Mouse (Mus musculus): ENCODE measurements at regions not wholly inside any gene's neighbourhood (a gene's known extent, or its start where the extent isn't known, plus 50 kb on each side); places are given as distances from the start of the nearest gene placed in this dataset.
A peak's percentile ranks its signal among the peaks of the same experiment; 100 is the strongest.

DNA sequence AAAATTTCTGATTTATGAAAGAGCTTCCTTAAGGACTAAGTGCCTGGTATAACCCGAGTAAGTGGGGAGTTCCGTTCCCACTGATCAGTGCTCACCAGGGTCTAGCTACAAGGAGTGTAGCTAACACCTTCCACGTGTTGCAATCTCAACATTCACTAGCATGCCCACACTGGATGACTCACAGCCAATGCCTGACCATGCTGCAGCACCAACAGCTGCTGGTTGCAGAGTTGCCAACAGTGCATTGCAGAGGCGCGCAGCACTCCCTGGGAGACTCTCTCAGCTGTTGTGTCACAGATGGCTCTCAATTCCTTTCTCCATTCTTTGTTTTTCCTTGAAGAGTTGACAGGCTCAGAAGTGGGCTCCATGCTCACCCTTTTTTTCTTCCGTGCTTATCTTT lies 787.5 kb upstream of the Tenm3 start:
- no peak for DNase-seq (ENCODE audit: low spot score)

DNA sequence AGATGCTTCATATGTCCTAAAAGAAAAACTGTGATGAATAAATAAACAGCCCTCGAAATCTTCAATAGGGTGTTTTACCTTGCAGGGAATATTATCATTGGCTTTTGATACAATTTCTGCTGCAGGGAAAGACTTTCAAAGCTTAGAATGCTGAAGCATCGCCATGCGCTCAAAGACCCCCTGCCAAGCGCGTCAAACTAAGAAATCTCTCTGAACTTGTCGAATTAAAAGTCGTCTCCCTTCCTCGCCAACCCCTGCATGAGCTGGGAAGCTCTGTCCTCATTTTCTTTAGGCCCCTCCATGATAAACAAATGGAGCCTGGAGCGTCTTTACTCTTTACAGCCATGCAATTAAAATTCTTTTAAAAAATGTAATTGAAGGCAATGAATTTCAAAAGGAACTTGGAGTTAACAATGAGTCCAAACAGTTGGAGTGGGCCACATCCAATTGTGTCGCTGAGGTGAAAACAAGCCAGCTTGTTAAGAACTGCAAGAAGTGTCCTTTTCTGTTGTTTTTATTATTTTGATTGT lies 784.3 kb upstream of the Tenm3 start:
- peak; percentile 61 for DNase-seq (ENCODE audit: low spot score)

DNA sequence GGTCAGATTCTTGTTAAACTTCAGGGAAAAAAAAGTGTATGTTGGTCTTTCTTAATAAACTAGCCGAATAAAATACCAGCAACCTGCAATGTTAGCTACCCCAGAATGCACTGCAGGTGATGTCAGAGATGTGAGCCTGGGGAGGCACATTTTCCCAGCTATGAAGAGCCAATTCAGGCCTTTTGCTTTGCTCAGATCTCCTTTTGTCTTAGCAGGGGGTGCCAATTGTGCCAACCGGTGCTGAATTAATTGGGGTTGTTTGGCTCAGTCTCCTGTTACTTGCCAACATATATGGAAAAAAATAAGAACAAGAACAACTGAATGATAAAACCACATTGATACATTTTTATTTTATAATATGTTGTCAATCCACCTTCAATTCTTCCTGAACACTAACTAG lies 751.8 kb upstream of the Tenm3 start:
- DNase-seq (ENCODE audit: low spot score): peak; percentile 13

DNA sequence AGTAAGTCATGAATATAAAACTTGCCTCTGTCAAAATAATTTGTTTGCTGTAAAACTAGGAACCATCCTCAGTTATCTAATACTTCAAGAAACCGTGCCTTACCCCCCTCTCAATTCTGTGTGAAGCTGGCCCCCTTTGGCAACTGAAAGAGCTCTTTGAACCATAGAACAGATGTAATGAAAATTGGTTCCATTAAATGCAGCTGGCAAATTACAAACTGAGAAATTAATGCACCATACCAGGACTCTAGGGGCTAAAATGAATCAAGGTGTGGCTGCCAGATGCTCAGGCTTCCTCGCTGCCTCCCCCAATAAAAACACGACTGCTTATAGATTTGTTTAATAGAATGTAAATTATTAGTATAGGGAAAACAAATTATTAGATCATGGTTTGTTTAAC lies 723.7 kb upstream of the Tenm3 start:
- DNase-seq (ENCODE audit: low spot score): peak; percentile 9

DNA sequence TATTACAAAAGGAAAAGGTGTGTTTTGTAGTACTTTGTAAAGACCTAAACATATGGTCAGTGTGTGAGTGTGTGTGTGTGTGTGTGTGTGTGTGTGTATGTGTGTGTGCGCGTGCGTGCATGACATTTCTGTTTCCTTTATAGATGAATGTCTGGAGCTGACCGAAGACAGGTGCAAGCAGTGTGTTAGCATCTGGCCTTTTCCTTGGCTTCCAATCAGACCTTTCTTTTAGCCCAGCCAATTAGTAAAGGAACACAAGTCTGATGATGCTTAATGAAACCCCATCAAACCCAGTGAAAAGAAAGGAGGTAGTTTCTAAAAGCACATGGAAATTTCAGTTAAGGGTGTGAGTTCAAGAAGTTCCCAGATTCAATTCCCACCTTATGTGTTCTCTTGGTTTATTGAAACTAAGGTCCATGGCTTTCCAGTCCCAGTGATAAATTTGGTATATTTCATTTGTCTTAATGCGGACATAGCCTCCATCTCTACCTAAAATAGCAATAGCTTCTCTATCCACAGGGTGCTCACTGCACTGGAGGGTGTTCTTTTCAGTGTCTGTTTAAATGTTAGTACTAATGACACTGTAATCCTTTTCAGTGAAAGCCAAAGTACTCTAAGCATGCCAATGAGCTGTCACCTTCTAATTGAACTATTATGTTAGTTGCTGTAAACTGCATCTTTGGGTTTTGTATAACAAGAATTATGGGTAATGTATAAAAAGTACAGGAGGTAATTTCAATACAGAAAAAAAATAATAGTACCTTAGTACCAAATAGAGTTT lies 719.9 kb upstream of the Tenm3 start:
- DNase-seq (ENCODE audit: low spot score): no peak

DNA sequence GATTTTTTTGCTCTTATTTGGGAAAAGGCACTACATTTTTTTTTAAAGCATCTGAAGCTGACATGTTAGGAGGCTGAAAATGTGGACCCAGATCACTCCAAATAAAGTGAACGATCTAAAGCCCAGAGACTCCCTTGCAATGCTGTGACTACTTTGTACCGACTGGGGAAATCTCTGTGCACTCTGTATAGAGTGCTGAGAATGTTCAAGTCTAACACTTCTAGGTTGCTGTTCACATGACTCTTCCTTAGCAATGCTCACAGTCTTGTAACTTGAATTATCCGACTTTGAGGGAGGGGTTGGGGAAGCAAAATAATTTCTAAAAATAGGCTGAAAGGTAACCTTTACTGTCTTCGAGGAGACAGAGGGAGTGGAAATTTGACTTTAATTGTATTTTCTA lies 719.2 kb upstream of the Tenm3 start:
- no peak for DNase-seq (ENCODE audit: low spot score)

DNA sequence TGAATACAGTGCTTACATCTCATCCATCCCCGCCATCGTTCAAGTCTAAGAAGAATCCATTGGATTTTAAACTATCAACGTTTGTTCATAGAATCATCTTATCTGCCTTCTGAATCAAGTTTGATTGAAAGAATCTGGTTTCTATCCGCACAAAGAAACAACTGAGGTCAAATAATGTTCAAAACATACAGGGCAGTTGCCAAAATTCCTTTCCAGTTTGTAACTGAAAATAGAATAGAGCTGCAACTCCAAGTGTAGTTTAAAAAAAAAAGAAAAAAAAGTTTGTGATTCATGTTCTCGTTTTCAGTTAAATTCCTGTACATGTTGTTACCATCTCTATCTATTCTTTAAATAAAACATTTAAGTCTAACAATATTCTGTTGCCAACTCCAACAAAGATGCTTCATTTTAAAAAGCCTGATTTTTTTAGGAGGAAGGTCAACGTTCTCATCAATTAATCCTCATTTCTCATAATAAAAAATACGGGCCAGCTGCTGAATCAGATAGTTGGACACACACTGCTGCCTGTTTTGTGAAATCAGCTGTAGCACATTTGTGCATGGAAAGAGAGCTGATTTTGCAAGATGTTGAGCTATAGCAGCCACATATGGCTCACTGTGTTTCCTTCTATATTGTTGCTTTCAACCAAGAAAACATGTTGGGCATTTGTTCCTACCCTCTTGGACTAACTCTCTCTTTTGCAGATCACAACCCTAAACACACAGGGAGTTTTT lies 712.1 kb upstream of the Tenm3 start:
- no peak for DNase-seq (ENCODE audit: low spot score)

DNA sequence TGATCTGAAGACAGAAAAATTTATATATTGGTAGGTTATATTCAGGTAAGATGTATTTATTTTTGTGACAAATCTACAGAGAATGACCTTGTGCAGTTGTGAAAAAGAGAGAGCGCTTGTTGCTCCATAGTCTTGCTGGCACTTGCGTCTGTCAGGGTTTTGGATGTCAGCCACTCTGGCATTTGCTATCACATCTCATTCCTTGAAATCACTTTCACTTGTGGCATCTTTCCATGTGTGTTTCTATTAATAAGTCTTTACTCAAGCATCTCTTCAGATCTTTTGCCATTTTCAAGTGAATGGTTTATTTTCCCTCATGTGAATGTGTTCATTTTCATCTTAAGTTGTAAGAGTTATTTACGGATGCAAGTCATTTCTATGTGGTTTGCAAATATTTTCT lies 709.4 kb upstream of the Tenm3 start:
- DNase-seq (ENCODE audit: low spot score): no peak

DNA sequence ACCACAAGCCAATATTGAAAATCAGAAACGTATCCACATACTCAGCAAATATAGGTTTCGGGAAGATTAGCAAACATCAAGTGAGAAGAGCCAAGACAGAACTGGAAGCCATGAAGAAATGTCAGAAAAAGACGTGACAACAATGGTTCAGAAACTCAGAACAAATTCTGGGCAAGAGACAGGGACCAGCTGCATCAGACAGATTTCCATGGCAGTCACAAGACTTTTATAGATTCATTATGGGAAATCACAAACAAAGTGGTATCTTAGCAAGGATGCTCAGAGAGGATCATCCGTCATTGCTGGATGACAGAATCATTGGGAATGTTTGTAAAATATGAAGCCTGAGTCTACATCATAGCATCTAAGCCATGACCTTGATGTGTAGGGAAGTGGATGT lies 699.6 kb upstream of the Tenm3 start:
- DNase-seq (ENCODE audit: low spot score): no peak

DNA sequence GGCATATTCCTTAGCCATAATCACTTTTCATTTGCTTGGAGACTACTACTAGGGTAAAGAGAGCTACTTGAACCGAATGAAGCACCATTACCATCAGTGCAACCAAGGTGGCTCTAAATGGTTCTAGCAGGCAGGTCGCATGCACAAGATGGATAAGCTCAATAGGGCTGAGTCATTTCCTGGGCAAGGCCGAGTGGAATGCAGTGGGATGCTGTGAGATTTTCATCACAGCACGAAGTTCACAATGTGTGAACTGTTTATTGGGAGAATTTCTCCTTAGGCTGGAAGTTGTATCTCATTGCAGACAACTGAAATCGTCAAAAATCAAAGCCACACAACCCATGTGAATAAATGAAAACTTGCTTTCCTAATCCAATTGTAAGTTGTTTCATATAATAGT lies 697.6 kb upstream of the Tenm3 start:
- no peak for DNase-seq (ENCODE audit: low spot score)

DNA sequence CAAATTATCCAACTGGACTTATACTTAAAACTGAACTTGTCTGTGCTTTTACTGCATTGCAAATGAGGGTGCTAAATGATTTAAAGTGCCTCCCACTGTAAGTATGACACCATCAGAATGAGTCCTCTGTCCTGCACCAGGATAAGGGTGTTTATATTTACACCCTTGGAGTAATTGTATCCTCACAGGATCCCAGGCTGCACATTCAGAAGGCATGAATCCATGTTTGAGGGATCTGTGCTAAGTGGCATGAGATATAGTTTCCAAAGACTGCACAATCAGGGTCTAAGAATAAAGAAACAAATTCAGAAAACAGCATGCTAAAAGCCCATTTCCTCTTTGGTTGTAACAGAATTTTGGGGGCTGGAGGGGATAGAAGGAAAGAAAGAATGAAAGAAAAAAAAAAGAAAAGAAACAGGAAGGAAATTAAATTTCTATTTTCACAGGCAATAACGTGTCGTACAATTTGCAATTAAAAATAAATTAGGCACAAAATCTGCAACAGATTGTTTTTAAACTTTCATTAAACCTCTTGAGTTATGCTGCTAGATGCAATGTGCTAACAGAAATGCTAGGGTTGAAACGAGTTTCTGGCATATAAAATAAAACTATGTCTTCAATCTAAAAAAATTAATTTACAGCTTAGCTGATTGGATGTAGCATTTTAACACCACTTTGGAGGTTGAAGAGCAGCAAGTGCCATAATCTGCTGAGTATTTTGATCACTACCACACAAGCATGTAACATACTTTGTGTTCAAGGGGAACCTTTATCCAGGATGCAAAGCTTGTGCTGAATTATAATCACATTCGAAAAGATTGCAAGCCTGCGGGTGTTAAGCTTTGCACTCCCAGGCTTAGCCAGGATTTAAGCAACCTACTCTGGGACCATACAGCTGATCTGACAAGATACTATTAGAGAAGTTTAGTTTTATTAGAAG lies 689.9 kb upstream of the Tenm3 start:
- DNase-seq (ENCODE audit: low spot score): no peak

DNA sequence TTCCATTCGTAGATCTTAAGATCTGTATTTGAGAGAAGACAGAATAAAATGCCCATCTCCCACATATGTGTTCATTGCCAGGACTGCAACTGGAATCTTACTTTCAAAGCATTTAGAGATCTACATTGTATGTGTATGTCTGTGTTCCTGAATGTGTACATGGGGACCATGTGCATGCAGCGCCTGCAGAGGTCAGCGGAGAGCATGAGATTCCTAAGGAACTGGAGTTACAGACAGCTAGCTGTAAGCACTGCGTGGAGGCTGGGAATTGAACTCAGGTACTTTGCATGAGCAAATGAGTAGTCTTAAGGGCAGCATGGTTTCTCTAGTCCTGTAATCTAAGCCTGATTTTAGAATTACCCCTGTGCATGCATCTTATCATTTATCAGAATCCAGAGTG lies 685.5 kb upstream of the Tenm3 start:
- peak; percentile 35 for DNase-seq (ENCODE audit: low spot score)

DNA sequence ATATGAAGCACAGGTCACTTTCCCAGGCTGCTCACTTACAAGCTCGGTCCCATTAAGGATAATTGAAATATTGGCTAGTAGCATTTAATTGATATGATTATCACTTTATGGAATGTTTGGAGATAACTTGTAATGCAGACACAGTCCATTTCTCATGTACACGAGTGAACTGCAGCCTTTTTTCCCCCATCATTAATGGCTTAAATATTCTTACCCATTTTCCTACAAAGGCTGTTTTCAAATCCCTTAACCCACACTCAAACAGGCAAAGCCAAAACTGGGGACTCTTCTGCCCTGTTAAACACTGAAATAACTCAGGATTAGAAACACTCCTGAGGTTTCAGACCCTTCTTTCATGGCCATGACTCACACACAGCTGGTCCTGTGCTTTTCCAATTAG lies 649.2 kb upstream of the Tenm3 start:
- DNase-seq (ENCODE audit: low spot score): peak; percentile 53

DNA sequence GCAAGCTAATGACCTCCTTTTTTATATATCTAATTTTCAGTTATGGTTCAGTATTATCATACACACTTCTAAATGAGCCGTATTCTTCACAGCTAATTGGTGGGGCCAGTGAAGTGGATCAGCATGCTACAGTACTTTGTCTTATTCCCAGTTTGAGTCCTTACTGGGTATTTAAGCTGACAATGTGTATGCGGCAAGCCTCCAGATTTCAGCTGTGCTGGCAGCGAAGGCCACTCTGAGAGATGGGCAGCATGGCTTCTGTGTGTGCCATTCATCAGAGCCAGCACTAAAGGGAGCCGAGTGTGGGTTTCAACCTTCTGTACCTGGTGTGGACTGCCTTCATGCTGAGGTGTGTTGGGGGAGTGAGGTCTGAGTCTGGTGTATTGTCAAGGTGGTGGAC lies 641.5 kb upstream of the Tenm3 start:
- no peak for DNase-seq (ENCODE audit: low spot score)

DNA sequence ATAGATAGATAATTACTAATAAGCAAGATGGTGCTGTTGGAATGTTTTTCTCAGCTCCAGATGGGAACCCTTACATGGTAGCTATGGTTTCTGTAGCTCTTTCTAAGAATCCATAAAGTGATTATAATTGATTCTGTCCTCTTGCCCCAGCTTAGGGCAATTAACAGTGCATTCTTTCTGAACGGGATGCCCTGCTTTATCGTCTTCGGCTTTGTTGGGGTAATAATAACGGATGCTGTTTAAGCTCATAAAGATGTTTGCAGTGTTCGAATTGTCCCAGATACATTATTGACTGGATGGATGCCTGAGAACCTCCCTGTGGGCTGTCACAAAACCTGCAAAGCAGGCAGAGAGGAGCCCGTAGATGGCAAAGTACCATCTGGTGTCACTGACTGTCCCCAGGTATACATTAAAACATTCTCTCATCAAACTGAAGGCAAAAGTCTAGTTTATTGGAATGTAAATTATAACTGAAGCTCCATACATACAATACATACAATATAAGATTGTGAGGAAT lies 637.8 kb upstream of the Tenm3 start:
- DNase-seq (ENCODE audit: low spot score): peak; percentile 72

DNA sequence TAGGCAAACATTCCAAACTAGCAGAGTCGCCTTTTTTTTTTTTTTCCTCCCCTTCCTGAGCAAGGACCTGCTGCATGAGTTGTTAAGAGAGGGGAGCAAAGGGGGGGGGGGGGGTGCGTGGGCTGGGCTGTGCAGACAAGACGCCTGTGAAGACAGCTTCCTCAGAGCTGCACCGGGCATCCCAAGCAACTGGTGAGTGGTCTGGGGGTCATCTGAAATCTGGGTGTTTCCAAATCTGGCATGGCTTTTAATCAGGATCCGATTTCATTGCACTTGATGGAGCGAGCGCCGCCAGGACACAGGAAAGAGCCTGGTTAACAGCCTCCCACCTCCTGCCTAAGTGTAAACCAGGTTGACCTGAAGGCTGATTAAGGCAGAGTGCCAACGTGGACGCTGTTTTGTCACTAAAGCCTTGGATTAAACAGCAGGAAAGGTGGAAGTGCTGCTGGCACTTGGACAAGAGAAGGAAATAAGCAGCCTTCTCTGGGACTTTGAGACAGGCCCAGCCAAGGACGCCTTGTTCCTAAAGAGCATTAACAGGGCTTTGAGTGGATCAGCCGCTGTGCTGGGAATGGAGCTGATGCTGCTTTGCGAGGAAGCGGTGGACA lies 622.3 kb upstream of the Tenm3 start:
- peak; percentile 35 for DNase-seq (ENCODE audit: low spot score)

DNA sequence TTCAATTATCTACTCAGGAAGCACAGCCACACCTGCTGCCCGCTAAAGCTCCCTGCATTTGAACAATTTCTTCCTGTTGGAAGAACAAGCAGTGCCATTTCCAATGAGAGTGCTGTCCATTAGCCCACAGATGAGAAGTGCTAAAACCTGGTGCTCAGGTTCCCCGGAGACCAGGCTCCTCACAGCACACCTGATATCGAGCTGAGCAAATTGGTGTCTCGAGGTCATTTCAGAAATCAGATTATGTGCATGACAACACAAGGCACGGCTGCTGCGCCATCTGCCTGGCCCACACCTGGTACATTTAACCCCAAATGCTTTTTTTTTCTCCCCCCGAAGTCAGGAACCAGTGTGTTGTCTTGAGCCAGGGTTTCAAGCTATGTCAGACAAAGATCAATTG lies 621.3 kb upstream of the Tenm3 start:
- peak; percentile 54 for DNase-seq (ENCODE audit: low spot score)

DNA sequence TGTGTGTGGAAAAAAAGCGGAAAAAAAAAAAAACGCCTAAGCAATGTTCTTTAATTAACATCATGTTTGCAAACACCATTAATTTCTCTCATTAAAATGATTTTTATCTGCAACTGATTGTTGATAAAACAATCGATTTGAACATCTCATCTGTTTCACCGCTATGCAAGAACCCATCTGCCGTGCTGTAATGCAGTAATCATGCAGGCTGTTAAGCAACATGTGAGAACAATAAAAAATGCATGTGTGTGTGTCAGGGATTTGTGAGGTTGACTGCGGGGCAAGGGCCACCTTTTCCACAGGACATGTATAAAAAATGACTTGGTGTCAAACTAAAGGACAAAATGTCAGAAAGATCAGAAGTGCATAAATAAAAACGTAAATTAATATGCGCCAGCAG lies 618.9 kb upstream of the Tenm3 start:
- peak; percentile 70 for DNase-seq (ENCODE audit: low spot score)

DNA sequence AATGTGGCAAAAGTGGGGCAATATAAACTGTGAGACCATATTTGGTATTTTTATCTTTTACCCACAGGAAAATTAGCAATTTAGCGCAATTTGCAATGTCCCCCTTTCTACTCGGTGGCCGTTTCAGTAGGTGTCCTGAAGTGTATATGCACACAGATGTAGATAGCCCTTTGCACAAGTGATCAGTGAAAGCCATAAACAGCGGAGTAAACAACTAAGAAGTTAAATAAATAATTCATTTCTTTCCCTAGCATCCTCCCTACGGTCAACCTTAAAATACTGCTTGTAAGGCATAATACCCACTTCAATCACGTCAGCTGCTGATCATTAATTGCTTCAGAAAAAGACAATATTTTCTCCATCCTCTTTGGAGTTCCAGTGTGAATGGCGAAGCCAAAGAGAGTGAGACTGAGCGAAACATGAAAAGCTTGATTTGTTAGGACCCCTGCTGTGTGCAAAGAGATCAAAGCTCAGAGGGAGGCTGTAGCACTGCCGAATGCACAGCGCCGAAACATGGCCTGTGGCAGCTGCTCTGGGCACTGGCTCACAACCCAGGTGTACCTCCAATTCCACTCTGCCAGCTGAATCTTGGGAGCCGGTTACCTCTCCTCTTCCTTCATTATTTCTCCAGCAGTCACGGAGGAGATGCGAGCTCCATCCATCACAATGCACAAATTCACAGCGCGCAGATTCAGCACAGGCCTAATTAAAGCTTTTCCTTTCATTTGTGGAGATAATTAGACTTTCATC lies 618.1 kb upstream of the Tenm3 start:
- DNase-seq (ENCODE audit: low spot score): peak; percentile 82

DNA sequence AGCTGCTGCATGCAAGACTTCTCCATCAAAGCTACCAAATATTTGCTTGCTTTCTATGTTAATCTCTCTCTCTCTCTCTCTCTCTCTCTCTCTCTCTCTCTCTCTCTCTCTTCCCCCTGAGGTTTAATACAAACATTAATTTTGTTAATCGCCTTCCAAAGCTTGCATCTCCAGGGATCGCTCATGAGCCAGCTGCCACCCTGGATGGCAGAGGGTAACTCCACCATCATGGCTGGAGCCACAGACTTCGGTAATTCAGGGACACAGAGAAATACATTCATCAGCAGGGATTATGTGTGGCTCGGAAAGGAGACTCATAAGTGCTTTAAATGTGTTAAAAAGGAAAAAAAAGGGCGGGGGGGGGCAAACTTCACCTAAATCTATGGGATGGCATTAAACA lies 601.7 kb upstream of the Tenm3 start:
- no peak for DNase-seq (ENCODE audit: low spot score)

DNA sequence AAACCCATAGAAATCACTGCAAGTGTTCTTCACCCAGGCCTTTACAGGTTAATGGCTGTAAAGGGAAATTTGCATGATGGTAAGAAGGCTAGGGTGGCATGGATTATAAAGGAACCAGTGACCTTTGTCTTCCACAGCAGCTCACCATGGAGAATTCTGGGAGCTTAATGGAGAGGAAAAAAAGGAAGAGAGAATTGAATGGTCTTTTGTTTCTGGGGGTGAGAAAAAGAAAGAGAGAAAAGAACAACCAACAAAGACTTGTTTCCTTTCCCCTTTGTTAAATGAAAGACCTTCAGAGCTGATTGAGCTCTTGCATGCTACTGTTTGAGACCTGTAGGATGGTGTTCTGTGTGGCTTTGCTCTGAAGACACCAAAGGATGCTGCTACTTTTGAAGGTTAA lies 597.5 kb upstream of the Tenm3 start:
- no peak for DNase-seq (ENCODE audit: low spot score)

Data from retina, embryonic 14.5 days (tissue).